Mouse (Mus musculus) small intestine, adult 2 months (tissue): Measurements from ENCODE around the gene Tdp1.

Experiments
- CTCF ChIP-seq: fragments of 200-500 bp; IDR thresholded peaks from 2 replicates; pipeline ENCODE4 v1.5.1; 2012; ENCODE audit warnings: low read depth, mild to moderate bottlenecking, control low read depth, inconsistent platforms, low read length, moderate library complexity, mixed read lengths; ENCODE audit not compliant: insufficient replicate concordance, insufficient read length; ENCODE audit errors: extremely low read depth
- POLR2A ChIP-seq: fragments of 200-500 bp; IDR thresholded peaks from 2 replicates; pipeline ENCODE4 v1.6.1; 2012; ENCODE audit warnings: low read depth, mild to moderate bottlenecking, control low read depth, inconsistent platforms, low read length, moderate library complexity

GRCm38 (mm10) chr12:99860981-99861380, 23.3 kb upstream of the Tdp1 start:
- TF ChIP-seq POLR2A (no peak), CTCF (no peak)
